ENCODE assay signal across 7 mouse cellular contexts in genomic region chr5:114444368-114444692, GRCm38 (mm10). TPM values are rescaled to one million over a fixed set of nuclear protein-coding genes. Genes with fewer than 3 reads are reported as not detected.
DNase-seq lines count a peak whose midpoint lies in the region; ATAC-seq lines count a peak whose summit lies in the region.

No protein-coding gene starts in this region.

- no peak for ATAC-seq in megakaryocyte, adult 5-6 weeks (ENCODE audit: poor library complexity, severe bottlenecking)
- no peak; the same call in 1 of the 2 replicates for ATAC-seq in forebrain, embryonic 11.5 days (replicated peaks; ENCODE audit: low FRiP score)
- ATAC-seq in limb, embryonic 13.5 days (ENCODE audit: low FRiP score, low read depth), result no peak; the same call in 1 of the 2 replicates
- no peak for ATAC-seq in stomach, embryonic 14.5 days (ENCODE audit: insufficient number of reproducible peaks, insufficient read depth, low FRiP score, low read depth)

- no peaks in the 10 kb centered on the region for H3K9me3 ChIP-seq in megakaryocyte, embryonic 14.5 days
- no peaks in the 10 kb centered on the region for H3K9me3 ChIP-seq in forebrain, embryonic 11.5 days (ENCODE audit: control insufficient read depth, low read length)
- no peaks in the 10 kb centered on the region for H3K9me3 ChIP-seq in limb, embryonic 13.5 days
- no peaks in the 10 kb centered on the region for H3K9me3 ChIP-seq in stomach, embryonic 14.5 days (ENCODE audit: control insufficient read depth, low read depth, low read length)

- peak overlapping the region; percentile 73 for H3K9ac ChIP-seq in forebrain, embryonic 11.5 days (ENCODE audit: low read length)
- H3K9ac ChIP-seq in limb, embryonic 13.5 days, result peak overlapping the region; percentile 81
- peak overlapping the region; percentile 34 for H3K9ac ChIP-seq in stomach, embryonic 14.5 days (replicated peaks; ENCODE audit: low read depth, low read length)

- DNase-seq in forebrain, embryonic 11.5 days (ENCODE audit: low spot score), result no peak
- DNase-seq in layer of hippocampus, adult 9-11 months, result no peak
- DNase-seq in testis, postnatal 14 days (ENCODE audit: low spot score), result no peak

- peak overlapping the region; percentile 80 for H3K4me2 ChIP-seq in forebrain, embryonic 11.5 days (ENCODE audit: low read depth, low read length, severe bottlenecking)
- H3K4me2 ChIP-seq in limb, embryonic 13.5 days (replicated peaks), result peak overlapping the region; percentile 88
- H3K4me2 ChIP-seq in stomach, embryonic 14.5 days (replicated peaks; ENCODE audit: low read depth, low read length), result peak overlapping the region; percentile 68

- H3K27ac ChIP-seq in forebrain, embryonic 11.5 days (ENCODE audit: low read depth, low read length), result no peak overlapping the region
- H3K27ac ChIP-seq in limb, embryonic 13.5 days, result no peak overlapping the region
- H3K27ac ChIP-seq in stomach, embryonic 14.5 days (ENCODE audit: low read length), result 0 out of 2 replicates have a peak overlapping the region, but pooled peaks have one; percentile 18

- 2% methylated on average over 21 of the region's 21 CpGs for WGBS in forebrain, embryonic 11.5 days
- WGBS in limb, embryonic 13.5 days, result under 1% methylated on average over 21 of the region's 21 CpGs
- WGBS in stomach, embryonic 14.5 days, result under 1% methylated on average over 21 of the region's 21 CpGs

- H3K36me3 ChIP-seq in megakaryocyte, embryonic 14.5 days (replicated peaks; ENCODE audit: low read length), result peaks cover 50% of the 10 kb centered on the region
- no peaks in the 10 kb centered on the region for H3K36me3 ChIP-seq in forebrain, embryonic 11.5 days (ENCODE audit: control insufficient read depth, insufficient read depth, low read length)
- peaks cover 30% of the 10 kb centered on the region for H3K36me3 ChIP-seq in limb, embryonic 13.5 days
- peaks cover 11% of the 10 kb centered on the region; the same call in 1 of the 2 replicates for H3K36me3 ChIP-seq in stomach, embryonic 14.5 days (ENCODE audit: control insufficient read depth, insufficient read depth, low read length)

- peak overlapping the region; percentile 90 for H3K4me3 ChIP-seq in megakaryocyte, embryonic 14.5 days (replicated peaks)
- H3K4me3 ChIP-seq in forebrain, embryonic 11.5 days (ENCODE audit: low read depth, low read length), result peak overlapping the region; percentile 66
- H3K4me3 ChIP-seq in limb, embryonic 13.5 days, result peak overlapping the region; percentile 80
- peak overlapping the region; percentile 67 for H3K4me3 ChIP-seq in stomach, embryonic 14.5 days (ENCODE audit: low read depth, low read length)

- H3K27me3 ChIP-seq in megakaryocyte, embryonic 14.5 days (replicated peaks), result no peaks in the 10 kb centered on the region
- H3K27me3 ChIP-seq in forebrain, embryonic 11.5 days (ENCODE audit: control insufficient read depth, insufficient read depth, low read length), result no peaks in the 10 kb centered on the region
- no peaks in the 10 kb centered on the region for H3K27me3 ChIP-seq in limb, embryonic 13.5 days
- H3K27me3 ChIP-seq in stomach, embryonic 14.5 days (ENCODE audit: control insufficient read depth, insufficient read depth, low read length), result no peaks in the 10 kb centered on the region

- H3K4me1 ChIP-seq in megakaryocyte, embryonic 14.5 days, result peaks cover 26% of the 10 kb centered on the region
- peaks cover 7% of the 10 kb centered on the region; the same call in 1 of the 2 replicates for H3K4me1 ChIP-seq in forebrain, embryonic 11.5 days (replicated peaks; ENCODE audit: control insufficient read depth, insufficient read depth, low read length)
- H3K4me1 ChIP-seq in limb, embryonic 13.5 days, result peaks cover 22% of the 10 kb centered on the region
- peaks cover 11% of the 10 kb centered on the region; the same call in 1 of the 2 replicates for H3K4me1 ChIP-seq in stomach, embryonic 14.5 days (ENCODE audit: control insufficient read depth, insufficient read depth, low read length)

RNA-seq across cellular contexts. Expression of gene Mvk, which starts 0.3 kb away (rescaled TPM):
- 131 and 255 TPM in 2 replicates for polyA plus RNA-seq in megakaryocyte, embryonic 14.5 days (2012; ENCODE audit: insufficient read depth, low replicate concordance)
- total RNA-seq in megakaryocyte, adult 5-6 weeks (2015), result 4.2 and 4.4 TPM in 2 replicates
- 5.7 and 7.3 TPM in 2 replicates for total RNA-seq in megakaryocyte, adult 5-6 weeks (2017)
- 58.3 and 65.0 TPM in 2 replicates for polyA plus RNA-seq in forebrain, embryonic 11.5 days (2014; fragmentation: Nextera tagmentation; extraction: Ambion mirVana)
- polyA plus RNA-seq in limb, embryonic 13.5 days (2015; fragmentation: Nextera tagmentation; extraction: Ambion mirVana), result 39.0 and 41.6 TPM in 2 replicates
- polyA plus RNA-seq in stomach, embryonic 14.5 days (2014; fragmentation: Nextera tagmentation; extraction: Ambion mirVana), result 62.7 and 69.8 TPM in 2 replicates

RNA-seq across cellular contexts. Expression of gene Mmab, which starts 0.5 kb away (rescaled TPM):
- polyA plus RNA-seq in megakaryocyte, embryonic 14.5 days (2012; ENCODE audit: insufficient read depth, low replicate concordance), result 16.0 and 19.4 TPM in 2 replicates
- total RNA-seq in megakaryocyte, adult 5-6 weeks (2015), result 2.0 and 2.5 TPM in 2 replicates
- total RNA-seq in megakaryocyte, adult 5-6 weeks (2017), result 3.6 and 4.2 TPM in 2 replicates
- polyA plus RNA-seq in forebrain, embryonic 11.5 days (2014; fragmentation: Nextera tagmentation; extraction: Ambion mirVana), result 27.7 and 30.6 TPM in 2 replicates
- polyA plus RNA-seq in limb, embryonic 13.5 days (2015; fragmentation: Nextera tagmentation; extraction: Ambion mirVana), result 34.3 and 34.9 TPM in 2 replicates
- polyA plus RNA-seq in stomach, embryonic 14.5 days (2014; fragmentation: Nextera tagmentation; extraction: Ambion mirVana), result 27.8 and 30.5 TPM in 2 replicates
